33 mouse cellular contexts compared by ENCODE assay signal in genomic region chr11:116649711-116650337, GRCm38 (mm10). TPM values are rescaled to one million over a fixed set of nuclear protein-coding genes. Genes with fewer than 3 reads are reported as not detected.
A peak's percentile ranks its signal among the peaks of the same experiment; 100 is the strongest.
DNase-seq lines count a peak whose midpoint lies in the region; ATAC-seq and TF ChIP-seq lines count a peak whose summit lies in the region.
"Had no signal": no experiment of that assay in that cellular context is flagged by ENCODE, and none has a peak within 500 bp of the region (broad histone marks: within the 10 kb centered on the region; RNA-seq: fewer than 3 reads in every experiment).

No protein-coding gene starts in this region.

- H3K9me3 ChIP-seq in hindbrain, embryonic 12.5 days (replicated peaks): no peaks in the 10 kb centered on the region
- no peaks in the 10 kb centered on the region for H3K9me3 ChIP-seq in hindbrain, embryonic 13.5 days
- H3K9me3 ChIP-seq: embryonic facial prominence, embryonic 15.5 days; forebrain, embryonic 12.5 days; heart, embryonic 15.5 days; midbrain, embryonic 15.5 days; neural tube, embryonic 15.5 days; stomach, embryonic 15.5 days had no signal

- DNase-seq in gastrocnemius, adult 2 months: no peak
- no peak for DNase-seq in gastrocnemius, adult 8-10 months (ENCODE audit: low spot score in 2 of 2)
- DNase-seq in kidney, postnatal 10 days: peak; percentile 10
- DNase-seq in kidney, postnatal 36 days: no peak
- no peak for DNase-seq in testis, postnatal 14 days (ENCODE audit: low spot score)
- DNase-seq: adrenal gland, adult 8-10 months; cerebellum, adult 11 months; cerebellum, postnatal 10 days; forebrain, postnatal 0 days; gastrocnemius, postnatal 14 days; kidney, adult 2 months; layer of hippocampus, adult 9-11 months; liver; lung, adult 2 months; lung, postnatal 14 days; retina, postnatal 1 day; right cerebral cortex, postnatal 14 days; thymus, adult 2 months; thymus, postnatal 4 days had no signal

- TF ChIP-seq CTCF in gastrocnemius, adult 2 months (IDR thresholded peaks at IDR 0.05): no peak

- peaks cover 63% of the 10 kb centered on the region for H3K27me3 ChIP-seq in hindbrain, embryonic 12.5 days
- peaks cover 58% of the 10 kb centered on the region for H3K27me3 ChIP-seq in hindbrain, embryonic 13.5 days

- no peak overlapping the region for H3K4me2 ChIP-seq in hindbrain, embryonic 12.5 days (replicated peaks)
- H3K4me2 ChIP-seq in hindbrain, embryonic 13.5 days: no peak overlapping the region
- H3K4me2 ChIP-seq: embryonic facial prominence, embryonic 15.5 days; forebrain, embryonic 12.5 days; heart, embryonic 15.5 days; hindbrain, embryonic 14.5 days; midbrain, embryonic 15.5 days; neural tube, embryonic 15.5 days; stomach, embryonic 15.5 days had no signal

- peaks cover 38% of the 10 kb centered on the region for H3K4me1 ChIP-seq in hindbrain, embryonic 12.5 days
- H3K4me1 ChIP-seq in hindbrain, embryonic 13.5 days (replicated peaks): peaks cover 38% of the 10 kb centered on the region

- WGBS in hindbrain, embryonic 12.5 days: 89% methylated on average over 13 of the region's 13 CpGs
- 88% methylated on average over 13 of the region's 13 CpGs for WGBS in hindbrain, embryonic 13.5 days

- no peaks in the 10 kb centered on the region for H3K36me3 ChIP-seq in hindbrain, embryonic 12.5 days
- peaks cover 5% of the 10 kb centered on the region for H3K36me3 ChIP-seq in hindbrain, embryonic 13.5 days
- H3K36me3 ChIP-seq: embryonic facial prominence, embryonic 15.5 days; forebrain, embryonic 12.5 days; G1E; heart, embryonic 15.5 days; midbrain, embryonic 15.5 days; stomach, embryonic 15.5 days had no signal

- peak overlapping the region; percentile 89 for H3K27ac ChIP-seq in gastrocnemius, adult 2 months
- 0 out of 2 replicates have a peak overlapping the region, but pooled peaks have one; percentile 12 for H3K27ac ChIP-seq in hindbrain, embryonic 12.5 days
- H3K27ac ChIP-seq in hindbrain, embryonic 13.5 days: no peak overlapping the region
- H3K27ac ChIP-seq: embryonic facial prominence, embryonic 15.5 days; forebrain, embryonic 12.5 days; hindbrain, embryonic 14.5 days; liver, embryonic 14.5 days; midbrain, embryonic 15.5 days; neural tube, embryonic 15.5 days had no signal

- H3K9ac ChIP-seq in hindbrain, embryonic 12.5 days: peak overlapping the region; percentile 5; the same call in 1 of the 2 replicates
- H3K9ac ChIP-seq in hindbrain, embryonic 13.5 days: no peak overlapping the region
- H3K9ac ChIP-seq: embryonic facial prominence, embryonic 15.5 days; forebrain, embryonic 12.5 days; forebrain, postnatal 0 days; heart, embryonic 15.5 days; hindbrain, embryonic 14.5 days; liver, embryonic 14.5 days; midbrain, embryonic 15.5 days; neural tube, embryonic 15.5 days; stomach, embryonic 15.5 days had no signal

- intact Hi-C loops in gastrocnemius, adult 2 months (cut with DNase I): no loop called here

- ATAC-seq in hindbrain, embryonic 12.5 days (ENCODE audit: low FRiP score): no peak
- ATAC-seq in hindbrain, embryonic 13.5 days (ENCODE audit: low FRiP score): no peak
- ATAC-seq: forebrain, postnatal 0 days; inflammation-experienced regulatory T-cells, adult 6 months; midbrain, embryonic 15.5 days had no signal

- peak overlapping the region; percentile 17; the same call in 1 of the 2 replicates for H3K4me3 ChIP-seq in gastrocnemius, adult 2 months
- no peak overlapping the region for H3K4me3 ChIP-seq in hindbrain, embryonic 12.5 days
- no peak overlapping the region for H3K4me3 ChIP-seq in hindbrain, embryonic 13.5 days
- H3K4me3 ChIP-seq: embryonic facial prominence, embryonic 15.5 days; forebrain, embryonic 12.5 days; heart, embryonic 15.5 days; midbrain, embryonic 15.5 days; neural tube, embryonic 15.5 days; stomach, embryonic 15.5 days had no signal

RNA-seq across cellular contexts. Expression of gene Prcd, which starts 3.5 kb away (rescaled TPM):
- total RNA-seq in gastrocnemius, adult 2 months (2021): 1 to 10 TPM in 1 of 2 experiments, not detected in 1; 1.0 TPM
- total RNA-seq in gastrocnemius, adult 8-10 months (2022): under 1 TPM in 2 of 4 experiments, not detected in 2; 0.29 to 0.51 TPM
- polyA plus RNA-seq in hindbrain, embryonic 12.5 days (2016; fragmentation: Nextera tagmentation; extraction: Ambion mirVana): 0.34 and 0.43 TPM in 2 replicates
- 1.2 and 1.4 TPM in 2 replicates for polyA plus RNA-seq in hindbrain, embryonic 13.5 days (2015; fragmentation: Nextera tagmentation; extraction: Ambion mirVana)
- total RNA-seq: common myeloid progenitor, adult 5-6 weeks; granulocyte monocyte progenitor cell, adult 5-6 weeks had no signal
- polyA plus RNA-seq: inflammation-experienced regulatory T-cells, adult 6 months had no signal

RNA-seq across cellular contexts. Expression of gene Cygb, which starts 4.3 kb away (rescaled TPM):
- 10 to 100 TPM in 1 of 2 experiments, 1 to 10 TPM in 1; 9.6 to 14.7 TPM for total RNA-seq in gastrocnemius, adult 2 months (2021)
- 10 to 100 TPM in 2 of 4 experiments, 1 to 10 TPM in 2; 6.4 to 14.4 (median 10.1) TPM for total RNA-seq in gastrocnemius, adult 8-10 months (2022)
- polyA plus RNA-seq in hindbrain, embryonic 12.5 days (2016; fragmentation: Nextera tagmentation; extraction: Ambion mirVana): 4.5 and 5.9 TPM in 2 replicates
- polyA plus RNA-seq in hindbrain, embryonic 13.5 days (2015; fragmentation: Nextera tagmentation; extraction: Ambion mirVana): 16.4 and 18.1 TPM in 2 replicates
- total RNA-seq: common myeloid progenitor, adult 5-6 weeks; G1E; granulocyte monocyte progenitor cell, adult 5-6 weeks had no signal

RNA-seq across cellular contexts. Expression of gene Rhbdf2, which starts 23.0 kb away (rescaled TPM):
- 10 to 100 TPM; 11.6 to 14.4 TPM for total RNA-seq in gastrocnemius, adult 2 months (2021)
- total RNA-seq in gastrocnemius, adult 8-10 months (2022): 10 to 100 TPM; 10.6 to 19.9 (median 11.2) TPM
- polyA plus RNA-seq in hindbrain, embryonic 12.5 days (2016; fragmentation: Nextera tagmentation; extraction: Ambion mirVana): 3.7 and 4.5 TPM in 2 replicates
- 1.8 and 2.1 TPM in 2 replicates for polyA plus RNA-seq in hindbrain, embryonic 13.5 days (2015; fragmentation: Nextera tagmentation; extraction: Ambion mirVana)
